Mouse (Mus musculus) erythroblast, embryonic 14.5 days (primary cell): ENCODE data around the gene Ndc1. TPM values are rescaled to one million over a fixed set of nuclear protein-coding genes. Genes with fewer than 3 reads are reported as not detected.

Experiments used
- H3K27me3 ChIP-seq: 2 replicates; pipeline ENCODE4 v1.6.1; 2012; ENCODE audit warnings: inconsistent platforms; ENCODE audit not compliant: control insufficient read depth
- H3K36me3 ChIP-seq: 2 replicates; pipeline ENCODE4 v1.6.1; 2012; ENCODE audit warnings: mild to moderate bottlenecking, inconsistent platforms; ENCODE audit not compliant: control insufficient read depth
- H3K4me1 ChIP-seq: 2 replicates; pipeline ENCODE4 v1.6.1; 2012; ENCODE audit warnings: inconsistent platforms; ENCODE audit not compliant: control insufficient read depth
- H3K4me3 ChIP-seq: replicated peaks from 2 replicates; pipeline ENCODE3; 2012; ENCODE audit warnings: moderate library complexity, mild to moderate bottlenecking, inconsistent platforms
- H3K9me3 ChIP-seq: 2 replicates; pipeline ENCODE4 v1.6.1; 2012; ENCODE audit warnings: low read length, inconsistent platforms, mixed read lengths; ENCODE audit not compliant: control insufficient read depth
- GATA1 ChIP-seq: IDR thresholded peaks from 2 replicates; pipeline ENCODE4 v1.6.1; 2012; ENCODE audit warnings: low read length, inconsistent platforms, mixed read lengths
- TAL1 ChIP-seq: IDR thresholded peaks from 3 replicates; pipeline ENCODE4 v1.6.1; 2012; ENCODE audit warnings: low read length, inconsistent platforms, mixed read lengths
- polyA plus RNA-seq: library from polyadenylated mRNA; stranded (reverse); fragments of >175 nt; gene quantifications from 2 replicates; pipeline ENCODE4 v1.2.3, GENCODE M21; 2012

Gene Ndc1
- polyA plus RNA-seq, 1 experiment: 0.13 TPM

DNA sequence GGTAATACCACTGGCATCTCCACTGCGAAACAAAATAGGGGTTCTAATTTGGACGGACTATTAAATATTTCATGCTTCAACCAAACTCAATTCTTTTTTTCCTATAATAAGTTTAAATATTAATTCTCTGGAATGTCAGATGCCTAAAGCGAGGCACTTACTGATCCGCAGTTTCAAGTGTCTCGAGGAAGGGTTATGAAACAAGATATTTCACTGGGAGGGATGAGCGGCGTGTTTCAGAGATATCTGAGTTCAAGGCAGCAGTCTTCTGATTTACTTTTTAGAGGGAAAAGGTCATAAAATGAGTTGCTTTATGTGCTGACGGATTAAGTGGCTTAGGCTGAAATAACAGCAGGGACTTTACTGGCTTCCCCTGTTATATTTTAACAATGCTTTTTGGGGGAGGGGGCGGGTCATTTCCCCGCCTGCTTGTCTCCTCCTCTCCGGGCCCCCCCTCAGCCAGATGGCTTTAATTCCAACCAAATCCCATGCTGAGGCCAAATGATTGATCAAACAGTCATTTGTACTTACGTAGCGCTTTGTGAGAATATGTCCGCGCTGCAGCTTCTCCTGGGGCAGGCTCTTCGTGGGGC, 75.4 kb downstream of the Ndc1 start:
- Histone ChIP-seq H3K9me3 (peaks cover 7% of the 10 kb centered on the region), H3K36me3 (no peaks in the 10 kb centered on the region), H3K4me3 (no peak overlapping the region), H3K27me3 (peaks cover 53% of the 10 kb centered on the region), H3K4me1 (peaks cover 16% of the 10 kb centered on the region)
- TF ChIP-seq TAL1 (no peak), GATA1 (no peak)

DNA sequence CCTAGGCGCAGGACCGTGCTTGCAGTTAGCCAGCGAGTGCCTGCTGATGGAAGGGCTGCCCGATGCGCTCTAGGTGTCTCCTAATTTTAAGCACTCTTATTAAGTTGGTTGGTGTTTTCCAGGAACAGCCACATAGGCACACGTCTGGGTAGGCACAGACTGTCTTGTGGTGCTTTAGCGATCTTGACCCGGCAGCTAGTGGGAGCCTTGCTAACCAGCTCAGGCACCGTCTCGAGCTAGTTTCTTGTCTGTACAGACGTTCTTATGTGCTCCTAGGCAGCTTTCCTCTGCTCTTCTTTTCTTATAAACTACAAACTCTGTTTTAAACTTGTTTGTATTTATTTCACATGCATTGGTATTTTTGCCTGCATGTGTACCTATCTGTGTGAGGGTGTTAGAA, 76.0 kb downstream of the Ndc1 start:
- H3K4me1 ChIP-seq: peaks cover 16% of the 10 kb centered on the region
- H3K36me3 ChIP-seq: no peaks in the 10 kb centered on the region
- TF ChIP-seq GATA1: no peak
- TF ChIP-seq TAL1: no peak
- H3K9me3 ChIP-seq: peaks cover 7% of the 10 kb centered on the region
- H3K27me3 ChIP-seq: peaks cover 47% of the 10 kb centered on the region
- H3K4me3 ChIP-seq: no peak overlapping the region

DNA sequence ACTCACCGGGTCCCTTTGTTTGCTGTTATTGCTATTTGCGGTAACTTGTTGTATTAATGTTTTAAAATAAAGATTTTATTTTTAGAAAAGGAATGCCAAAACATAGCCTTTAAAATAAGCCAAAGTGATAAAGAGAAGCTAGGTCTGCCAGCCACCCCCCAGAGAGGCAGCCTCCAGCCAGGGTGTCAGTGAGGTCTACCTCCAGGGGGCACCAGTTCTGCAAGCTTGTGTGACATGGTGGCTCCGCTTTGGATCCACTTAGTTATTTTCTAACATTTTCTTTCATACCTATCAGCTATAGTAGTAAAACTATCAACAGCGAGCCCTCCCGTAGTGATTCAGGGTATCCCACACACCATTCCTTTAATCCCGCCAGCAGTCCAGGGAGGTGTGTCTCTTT, 80.9 kb downstream of the Ndc1 start:
- TF ChIP-seq TAL1 (no peak), GATA1 (no peak)
- Histone ChIP-seq H3K27me3 (peaks cover 24% of the 10 kb centered on the region), H3K9me3 (peaks cover 7% of the 10 kb centered on the region), H3K36me3 (no peaks in the 10 kb centered on the region), H3K4me3 (no peak overlapping the region), H3K4me1 (peaks cover 3% of the 10 kb centered on the region)

DNA sequence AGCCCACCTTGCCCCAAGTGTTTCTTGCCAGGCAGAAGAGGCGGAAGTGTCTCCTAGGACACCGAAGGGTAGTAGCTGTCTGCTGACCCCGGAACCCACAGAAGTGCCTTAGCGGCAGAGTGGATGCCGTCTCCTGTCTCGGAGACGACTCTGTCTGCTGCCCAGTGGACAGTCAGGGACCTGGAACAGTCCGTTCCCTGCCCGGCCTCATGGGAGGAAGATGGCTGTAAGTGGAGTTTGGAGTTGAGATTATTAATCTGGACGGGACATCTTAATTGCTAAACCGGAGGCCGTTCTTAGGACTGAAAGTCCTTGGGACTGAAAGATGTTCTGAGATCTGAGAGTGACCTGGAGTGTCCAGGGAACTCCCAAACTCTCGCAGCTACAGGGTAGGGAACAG, 81.9 kb downstream of the Ndc1 start:
- TF ChIP-seq TAL1: no peak
- H3K4me3 ChIP-seq: no peak overlapping the region
- peaks cover 8% of the 10 kb centered on the region for H3K9me3 ChIP-seq
- H3K4me1 ChIP-seq: peaks cover 7% of the 10 kb centered on the region
- H3K36me3 ChIP-seq: no peaks in the 10 kb centered on the region
- H3K27me3 ChIP-seq: peaks cover 16% of the 10 kb centered on the region

DNA sequence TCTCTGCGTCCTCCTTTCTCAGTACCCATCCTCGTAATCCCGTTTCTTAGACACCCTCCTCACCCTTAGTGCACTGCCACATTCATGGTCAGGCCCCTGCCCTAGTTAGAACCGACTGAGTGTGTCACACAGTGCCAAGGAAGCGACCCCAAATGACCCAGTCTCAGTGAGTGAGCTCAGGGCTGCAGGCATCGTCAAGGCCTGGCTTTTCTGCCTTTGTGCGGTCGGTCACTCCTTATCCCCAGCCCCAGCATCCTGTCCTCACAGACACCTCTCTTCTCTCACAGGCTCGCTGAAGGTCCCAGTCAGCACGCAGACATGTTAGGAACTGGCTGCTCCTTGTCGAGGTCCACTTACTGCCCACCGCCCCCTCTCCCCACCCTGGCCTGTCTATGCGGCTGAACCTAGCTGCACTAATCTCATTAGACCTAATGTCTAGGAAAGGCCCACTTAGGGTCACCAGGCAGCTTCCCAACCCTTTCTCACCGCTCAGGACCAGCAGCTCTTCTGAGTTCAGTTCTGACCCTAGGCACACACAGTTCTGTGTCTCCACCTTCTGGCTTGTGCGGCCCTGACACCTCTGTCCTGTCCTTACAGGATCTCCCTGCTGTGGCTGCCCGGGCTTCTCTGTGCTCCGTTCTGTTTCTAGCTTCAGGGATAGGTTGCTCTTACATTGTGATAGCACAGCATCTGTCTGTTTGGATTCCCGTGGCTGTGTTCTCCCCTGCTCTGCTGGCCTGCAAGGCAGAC, 84.9 kb downstream of the Ndc1 start:
- H3K9me3 ChIP-seq: peaks cover 4% of the 10 kb centered on the region; the same call in 1 of the 2 replicates
- TF ChIP-seq TAL1 (no peak), GATA1 (no peak)
- peaks cover 16% of the 10 kb centered on the region for H3K4me1 ChIP-seq
- peaks cover 3% of the 10 kb centered on the region; the same call in 1 of the 2 replicates for H3K27me3 ChIP-seq
- no peak overlapping the region for H3K4me3 ChIP-seq
- no peaks in the 10 kb centered on the region for H3K36me3 ChIP-seq

DNA sequence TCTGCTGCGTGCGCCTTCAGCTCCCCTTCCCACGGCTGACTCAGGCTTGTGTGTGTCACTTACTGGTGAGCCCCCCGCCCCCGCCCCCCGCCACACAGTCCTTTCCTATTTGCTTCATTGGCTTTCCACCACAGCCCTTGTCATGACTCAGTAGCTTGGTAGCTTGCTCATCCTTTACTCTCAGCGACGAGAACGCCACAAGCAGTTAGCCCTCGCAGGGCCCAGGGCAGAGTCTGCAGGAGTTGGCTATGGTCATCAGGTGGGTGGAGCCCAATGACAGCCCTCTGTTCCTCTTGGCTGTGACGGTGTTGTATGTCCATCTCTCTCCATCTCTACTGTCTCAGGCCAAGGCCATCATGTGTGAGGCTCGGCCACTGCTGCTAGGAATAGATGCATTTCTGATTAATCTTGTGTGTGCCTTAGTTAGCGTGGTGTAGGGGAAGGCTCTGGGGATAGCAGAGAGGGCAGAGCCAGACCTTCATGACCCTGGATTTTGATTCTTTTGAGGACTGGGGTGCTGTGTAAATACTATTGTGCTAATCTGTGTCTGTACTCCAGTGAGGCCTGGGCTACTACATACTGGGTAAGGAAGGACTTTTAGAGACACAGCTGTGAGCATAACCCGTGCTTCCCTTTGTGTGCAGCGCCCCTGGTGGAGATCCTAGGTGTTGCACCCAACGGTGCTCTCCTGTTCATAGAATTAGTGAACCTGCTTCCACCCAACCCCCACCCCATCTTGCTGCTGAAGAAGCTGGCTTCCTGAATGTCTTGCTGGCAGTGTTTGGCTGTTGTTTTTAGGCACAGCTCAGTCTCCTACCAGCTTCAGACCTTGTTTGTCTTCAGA, 85.8 kb downstream of the Ndc1 start:
- H3K4me3 ChIP-seq: no peak overlapping the region
- TF ChIP-seq TAL1 (no peak), GATA1 (no peak)
- H3K36me3 ChIP-seq: no peaks in the 10 kb centered on the region; the same call in 1 of the 2 replicates
- peaks cover 26% of the 10 kb centered on the region for H3K4me1 ChIP-seq
- H3K9me3 ChIP-seq: peaks cover 4% of the 10 kb centered on the region; the same call in 1 of the 2 replicates
- H3K27me3 ChIP-seq: no peaks in the 10 kb centered on the region

DNA sequence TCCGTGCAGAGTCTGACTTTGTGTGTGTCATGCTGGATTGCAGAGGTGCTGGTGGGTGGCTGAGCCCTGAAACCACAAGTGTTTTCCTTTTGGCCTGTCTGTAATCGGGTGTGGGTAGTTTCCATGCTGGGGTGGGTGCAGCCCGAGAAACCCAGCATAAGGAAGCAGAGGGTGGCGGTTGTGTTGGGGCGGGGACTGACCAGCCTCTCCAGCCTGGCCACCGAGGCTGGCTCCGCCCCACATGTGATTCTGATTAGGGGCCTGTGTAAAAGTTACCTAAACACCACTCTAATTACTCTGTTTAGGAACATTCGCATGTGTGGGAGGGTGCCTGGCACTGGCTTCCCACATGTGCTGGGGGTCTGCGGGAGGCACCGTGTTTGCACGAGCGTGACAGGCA, 90.0 kb downstream of the Ndc1 start:
- peaks cover 51% of the 10 kb centered on the region for H3K4me1 ChIP-seq
- no peaks in the 10 kb centered on the region; the same call in 1 of the 2 replicates for H3K36me3 ChIP-seq
- TF ChIP-seq GATA1: no peak
- TF ChIP-seq TAL1: no peak
- peaks cover 8% of the 10 kb centered on the region; the same call in 1 of the 2 replicates for H3K9me3 ChIP-seq
- H3K4me3 ChIP-seq: peak overlapping the region; percentile 35
- no peaks in the 10 kb centered on the region for H3K27me3 ChIP-seq

DNA sequence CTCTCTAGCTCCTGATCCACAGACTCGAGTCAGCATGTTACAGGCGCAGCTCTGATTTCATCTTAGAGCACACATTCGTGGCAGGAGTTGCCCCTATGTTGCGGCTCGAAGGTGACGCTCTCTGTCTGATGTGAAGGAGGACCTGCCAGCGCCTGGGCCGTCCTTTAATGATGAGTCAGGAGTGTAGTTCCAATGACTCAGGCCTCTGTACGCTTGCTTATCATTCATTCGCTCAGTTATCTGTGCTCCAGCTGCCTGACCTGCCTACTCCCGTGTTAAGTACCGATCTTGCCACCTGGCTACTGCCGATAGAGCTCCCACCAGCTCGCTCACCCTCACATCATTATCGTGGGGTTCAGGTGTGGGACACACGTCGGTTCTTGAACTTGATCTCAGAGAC, 91.3 kb downstream of the Ndc1 start:
- peak; percentile 87 for TF ChIP-seq GATA1
- peak; percentile 88 for TF ChIP-seq TAL1
- Histone ChIP-seq H3K9me3 (peaks cover 8% of the 10 kb centered on the region; the same call in 1 of the 2 replicates), H3K4me3 (peak overlapping the region; percentile 49), H3K27me3 (peaks cover 3% of the 10 kb centered on the region; the same call in 1 of the 2 replicates), H3K36me3 (no peaks in the 10 kb centered on the region; the same call in 1 of the 2 replicates), H3K4me1 (peaks cover 44% of the 10 kb centered on the region)

DNA sequence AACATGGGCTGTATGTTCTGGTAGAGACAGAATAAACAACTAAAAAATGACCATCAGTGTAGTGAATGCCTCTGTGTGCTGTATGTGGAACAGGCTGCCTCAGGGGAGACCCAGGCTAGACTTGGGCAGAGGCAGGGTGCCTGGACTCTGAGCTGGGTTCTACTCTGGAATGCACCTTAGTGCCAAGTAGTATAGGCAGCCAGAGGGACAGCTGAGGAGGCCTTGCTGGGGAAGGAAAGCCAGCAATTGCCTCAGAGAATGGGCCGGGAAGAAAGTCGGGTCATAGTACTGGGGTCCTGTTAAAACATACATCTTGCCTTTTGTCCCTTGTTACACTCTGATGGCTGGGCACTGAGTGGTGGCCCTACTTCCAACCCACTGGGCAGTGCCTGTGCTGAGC, 91.9 kb downstream of the Ndc1 start:
- peaks cover 8% of the 10 kb centered on the region; the same call in 1 of the 2 replicates for H3K9me3 ChIP-seq
- TF ChIP-seq GATA1 (no peak), TAL1 (no peak)
- H3K4me1 ChIP-seq: peaks cover 44% of the 10 kb centered on the region
- H3K4me3 ChIP-seq: peak overlapping the region; percentile 49
- peaks cover 8% of the 10 kb centered on the region for H3K27me3 ChIP-seq
- no peaks in the 10 kb centered on the region; the same call in 1 of the 2 replicates for H3K36me3 ChIP-seq
